Mouse (Mus musculus) right cerebral cortex, postnatal 14 days (tissue): ENCODE results near the gene BC004004.
"Not testable (repeated sequence)": the region's sequence is repeated elsewhere in the genome, so short reads cannot be mapped to it uniquely, and the experiment has no call there.

ENCODE experiments used
- DNase-seq: peaks from one replicate; pipeline ENCODE4 v3.0.0; 2022

BC004004 gene

GRCm38 (mm10) chr17:29326531-29327529, 58.2 kb downstream of the BC004004 start:
- DNase-seq: peak; percentile 31

- no peak for DNase-seq
Measured at GRCm38 (mm10) chr17:29327691-29328090, 59.1 kb downstream of the BC004004 start.

GRCm38 (mm10) chr17:29330221-29330620, 61.6 kb downstream of the BC004004 start:
- DNase-seq: no peak

GRCm38 (mm10) chr17:29330671-29331410, 62.3 kb downstream of the BC004004 start:
- no peak for DNase-seq

GRCm38 (mm10) chr17:29332186-29332685, 63.6 kb downstream of the BC004004 start:
- DNase-seq: no peak

GRCm38 (mm10) chr17:29336266-29336990, 67.8 kb downstream of the BC004004 start:
- DNase-seq: no peak

- no peak for DNase-seq
Measured at GRCm38 (mm10) chr17:29337979-29338823, 69.6 kb downstream of the BC004004 start.

- no peak for DNase-seq
Measured at GRCm38 (mm10) chr17:29339170-29339768, 70.7 kb downstream of the BC004004 start.

GRCm38 (mm10) chr17:29340406-29341261, 72.0 kb downstream of the BC004004 start:
- DNase-seq: no peak

- DNase-seq: peak; percentile 27
Measured at GRCm38 (mm10) chr17:29341591-29342003, 73.0 kb downstream of the BC004004 start.

GRCm38 (mm10) chr17:29342010-29342910, 73.7 kb downstream of the BC004004 start:
- DNase-seq: no peak

- DNase-seq: no peak
Measured at GRCm38 (mm10) chr17:29343241-29343640, 74.7 kb downstream of the BC004004 start.

- DNase-seq: no peak
Measured at GRCm38 (mm10) chr17:29345272-29345671, 76.7 kb downstream of the BC004004 start.

- DNase-seq: no peak
Measured at GRCm38 (mm10) chr17:29346496-29347125, 78.0 kb downstream of the BC004004 start.

- peak; percentile 67 for DNase-seq
Measured at GRCm38 (mm10) chr17:29347126-29347644, 78.6 kb downstream of the BC004004 start.

- peak; percentile 97 for DNase-seq
Measured at GRCm38 (mm10) chr17:29347645-29348256, 79.2 kb downstream of the BC004004 start, which contains the start of gene Mtch1. TSS of gene Mtch1 (minus strand) at chr17:29347934.

- DNase-seq: no peak
Measured at GRCm38 (mm10) chr17:29348996-29349395, 80.4 kb downstream of the BC004004 start.

GRCm38 (mm10) chr17:29351056-29351455, 82.5 kb downstream of the BC004004 start:
- not testable (repeated sequence) for DNase-seq
